In genomic region chr2:35671980-35672910, GRCm38 (mm10) we compare ENCODE assay signal across 8 mouse cellular contexts.
DNase-seq lines count a peak whose midpoint lies in the region; ATAC-seq lines count a peak whose summit lies in the region.

No protein-coding gene starts in this region.

- no peak overlapping the region for H3K4me3 ChIP-seq in kidney, embryonic 16.5 days (ENCODE audit: low read length)
- H3K4me3 ChIP-seq in stomach, embryonic 14.5 days (ENCODE audit: low read depth, low read length): no peak overlapping the region

- no peaks in the 10 kb centered on the region for H3K27me3 ChIP-seq in kidney, embryonic 16.5 days (ENCODE audit: insufficient read depth, low read length)
- no peaks in the 10 kb centered on the region for H3K27me3 ChIP-seq in stomach, embryonic 14.5 days (ENCODE audit: control insufficient read depth, insufficient read depth, low read length)

- no peaks in the 10 kb centered on the region; the same call in 1 of the 2 replicates for H3K36me3 ChIP-seq in kidney, embryonic 16.5 days (ENCODE audit: insufficient read depth, low read length)
- peaks cover 3% of the 10 kb centered on the region; the same call in 1 of the 2 replicates for H3K36me3 ChIP-seq in stomach, embryonic 14.5 days (ENCODE audit: control insufficient read depth, insufficient read depth, low read length)

- H3K4me2 ChIP-seq in kidney, embryonic 16.5 days (replicated peaks; ENCODE audit: low read depth, low read length): no peak overlapping the region
- H3K4me2 ChIP-seq in stomach, embryonic 14.5 days (replicated peaks; ENCODE audit: low read depth, low read length): no peak overlapping the region

- no peak overlapping the region for H3K9ac ChIP-seq in kidney, embryonic 16.5 days (replicated peaks; ENCODE audit: low read length)
- H3K9ac ChIP-seq in stomach, embryonic 14.5 days (replicated peaks; ENCODE audit: low read depth, low read length): no peak overlapping the region

- peak; percentile 69 for DNase-seq in kidney, adult 11 months
- peak; percentile 84 for DNase-seq in heart, adult 8-10 months (ENCODE audit: low spot score)
- DNase-seq in kidney, postnatal 14 days: peak; percentile 49
- no peak for DNase-seq in urinary bladder, postnatal 10 days (ENCODE audit: low spot score)
- DNase-seq in frontal cortex, postnatal 10 days (ENCODE audit: low spot score in 2 of 2): no peak
- no peak for DNase-seq in layer of hippocampus, adult 18-20 months (ENCODE audit: low spot score in 2 of 2)

- peaks cover 61% of the 10 kb centered on the region for H3K4me1 ChIP-seq in kidney, embryonic 16.5 days (ENCODE audit: insufficient read depth, low read length)
- H3K4me1 ChIP-seq in stomach, embryonic 14.5 days (ENCODE audit: control insufficient read depth, insufficient read depth, low read length): peaks cover 78% of the 10 kb centered on the region

- ATAC-seq in kidney, embryonic 16.5 days (ENCODE audit: low FRiP score, low TSS enrichment): no peak
- peak; percentile 25; the same call in 1 of the 2 replicates for ATAC-seq in stomach, embryonic 14.5 days (ENCODE audit: insufficient number of reproducible peaks, insufficient read depth, low FRiP score, low read depth)

- no peaks in the 10 kb centered on the region for H3K9me3 ChIP-seq in kidney, embryonic 16.5 days (ENCODE audit: low read length)
- H3K9me3 ChIP-seq in stomach, embryonic 14.5 days (ENCODE audit: control insufficient read depth, low read depth, low read length): no peaks in the 10 kb centered on the region

- no peak overlapping the region for H3K27ac ChIP-seq in kidney, embryonic 16.5 days (ENCODE audit: low read length)
- peak overlapping the region; percentile 59; the same call in 1 of the 2 replicates for H3K27ac ChIP-seq in stomach, embryonic 14.5 days (ENCODE audit: low read length)

- WGBS in kidney, embryonic 16.5 days: 76% methylated on average over 9 of the region's 9 CpGs
- WGBS in stomach, embryonic 14.5 days: 58% methylated on average over 9 of the region's 9 CpGs

Comparison
In these comparisons a context has a peak if more than half of its experiments do, and no peak if none do; other contexts are left out.
1. DNase-seq: peak in kidney, adult 11 months (single experiment), heart, adult 8-10 months (single experiment) and kidney, postnatal 14 days (single experiment); none in urinary bladder, postnatal 10 days (single experiment), frontal cortex, postnatal 10 days (0 of 2) and layer of hippocampus, adult 18-20 months (0 of 2).